Mouse (Mus musculus): ENCODE data around the gene Hmgn2. TPM values are rescaled to one million over a fixed set of nuclear protein-coding genes. Genes with fewer than 3 reads are reported as not detected.
A peak's percentile ranks its signal among the peaks of the same experiment; 100 is the strongest.

Hmgn2 gene
- 1,763 and 2,086 TPM in 2 replicates for polyA plus RNA-seq (2015; fragmentation: Nextera tagmentation; extraction: Ambion mirVana)

DNA sequence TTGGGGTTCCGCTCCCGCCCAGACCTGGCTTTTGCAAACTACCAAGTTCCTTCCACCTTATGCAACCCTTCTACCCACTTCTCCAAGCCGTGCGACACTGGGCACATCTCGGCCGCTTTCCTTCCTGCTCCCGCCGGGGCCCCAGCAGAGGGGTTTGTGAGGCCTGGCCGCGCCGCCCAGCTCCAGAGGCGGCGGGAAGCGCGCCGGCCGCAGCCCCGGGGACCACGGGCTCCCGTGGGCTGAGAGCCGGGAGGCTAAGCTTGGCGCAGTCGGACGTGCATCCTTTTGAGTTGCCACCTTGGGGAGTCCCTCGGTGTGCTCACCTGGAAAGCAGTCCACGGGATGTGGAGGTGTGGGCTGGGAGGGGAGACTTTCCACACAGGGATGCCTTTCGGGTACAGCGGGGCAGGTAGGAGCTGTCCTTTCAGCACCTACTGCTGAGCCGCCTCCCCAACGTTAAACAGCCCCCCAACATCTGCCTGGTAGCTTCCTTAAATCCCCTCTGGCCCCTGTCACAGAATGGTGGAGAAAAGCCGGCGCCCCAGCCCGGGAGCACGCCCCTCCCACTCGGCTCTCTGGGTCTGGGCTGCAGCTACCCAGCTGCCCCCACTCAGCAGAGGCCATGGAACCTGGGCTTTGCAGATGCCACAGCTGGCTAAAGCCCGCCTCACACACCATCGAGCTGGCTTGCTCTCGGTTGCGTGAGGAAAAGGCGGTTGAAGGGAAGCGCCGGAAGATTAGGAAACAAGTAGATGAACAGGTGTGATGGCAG lies at the start of gene Hmgn2:
Gene Hmgn2, minus strand, starts transcription at position 501 of the 772 bp plus-strand sequence.
- Histone ChIP-seq H3K27me3 (replicated peaks) (no peaks in the 10 kb centered on the region), H3K27ac (peak within 1 kb of the TSS; percentile 98), H3K9ac (peak within 1 kb of the TSS; percentile 88), H3K4me3 (replicated peaks) (peak within 1 kb of the TSS; percentile 63), H3K36me3 (peaks cover 28% of the 10 kb centered on the region), H3K4me1 (replicated peaks) (peaks cover 20% of the 10 kb centered on the region), H3K9me3 (no peaks in the 10 kb centered on the region), H3K4me2 (replicated peaks) (peak within 1 kb of the TSS; percentile 97)
- peak; percentile 80 for ATAC-seq
- under 1% methylated on average over 42 of the region's 42 CpGs for WGBS

DNA sequence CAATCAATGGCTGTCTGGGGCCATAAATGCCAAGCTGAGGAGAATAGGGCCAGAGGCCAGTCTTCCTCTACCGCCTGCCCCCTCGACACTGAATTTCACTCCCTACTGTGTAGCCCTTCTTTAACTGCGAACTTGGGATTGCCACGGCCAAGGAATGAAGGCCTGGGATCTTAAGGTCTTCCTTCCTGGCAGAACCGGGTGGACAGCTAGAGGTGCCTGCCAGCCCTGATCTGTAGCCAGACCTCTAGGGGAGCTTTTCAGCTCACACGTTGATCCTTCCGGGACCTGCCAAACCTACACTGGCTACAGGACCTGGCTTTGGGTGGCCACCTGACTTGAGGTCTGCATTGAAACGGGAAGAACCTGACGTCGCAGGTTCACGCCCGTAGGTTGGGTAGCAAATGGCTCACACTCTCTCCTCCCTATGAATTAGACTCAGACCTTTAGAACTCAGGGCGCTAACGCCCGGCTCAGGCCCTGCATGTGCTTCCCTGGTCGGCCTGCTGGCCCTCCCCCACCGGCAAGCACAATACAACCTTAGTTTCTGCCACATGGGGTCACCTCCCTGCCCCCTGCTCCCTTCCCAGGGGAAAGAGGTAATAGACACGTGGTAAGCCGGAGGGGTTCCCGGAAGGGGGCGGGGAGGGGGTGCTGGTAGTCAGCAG lies 48.9 kb upstream of the Hmgn2 start:
- Histone ChIP-seq H3K27ac (no peak overlapping the region), H3K27me3 (replicated peaks) (peaks cover 42% of the 10 kb centered on the region), H3K9ac (no peak overlapping the region), H3K4me3 (replicated peaks) (no peak overlapping the region; the same call in 1 of the 2 replicates), H3K4me2 (replicated peaks) (peak overlapping the region; percentile 49), H3K4me1 (replicated peaks) (peaks cover 21% of the 10 kb centered on the region), H3K36me3 (no peaks in the 10 kb centered on the region), H3K9me3 (no peaks in the 10 kb centered on the region)
- ATAC-seq, result no peak
- WGBS, result 3% methylated on average over 21 of the region's 21 CpGs

DNA sequence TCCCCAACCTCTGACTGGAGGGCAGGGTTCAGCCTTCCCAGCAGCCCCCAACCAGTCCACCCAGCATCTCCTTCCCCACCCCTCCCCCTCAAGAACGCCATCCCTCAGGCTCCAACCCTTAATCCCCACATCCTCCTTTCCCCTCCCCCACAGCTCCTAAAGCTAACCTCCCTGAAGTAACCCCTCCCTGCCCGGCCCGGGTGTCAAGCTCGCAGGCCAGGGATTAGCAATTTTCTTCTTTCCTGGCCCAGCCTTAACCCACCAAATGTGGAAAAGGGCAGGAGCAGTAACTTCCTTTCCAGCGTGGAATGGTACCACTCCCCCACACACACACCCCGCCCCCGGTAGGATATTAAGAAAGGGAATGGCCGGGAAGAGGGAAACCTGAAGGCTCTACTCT lies 48.3 kb upstream of the Hmgn2 start:
- WGBS, result 4% methylated on average over 8 of the region's 8 CpGs

GRCm38 (mm10) chr4:134016208-134016607 lies 47.8 kb upstream of the Hmgn2 start:
- no peak overlapping the region for H3K4me3 ChIP-seq (replicated peaks)
- 12% methylated on average over 7 of the region's 7 CpGs for WGBS
- H3K9me3 ChIP-seq, result no peaks in the 10 kb centered on the region
- peaks cover 27% of the 10 kb centered on the region for H3K4me1 ChIP-seq (replicated peaks)
- peaks cover 42% of the 10 kb centered on the region for H3K27me3 ChIP-seq (replicated peaks)
- no peaks in the 10 kb centered on the region for H3K36me3 ChIP-seq
- H3K27ac ChIP-seq, result no peak overlapping the region
- H3K9ac ChIP-seq, result no peak overlapping the region
- H3K4me2 ChIP-seq (replicated peaks), result no peak overlapping the region
- ATAC-seq, result no peak

More for the DNA sequence above, 48.3 kb upstream of the Hmgn2 start:
- Histone ChIP-seq H3K36me3 (no peaks in the 10 kb centered on the region), H3K27me3 (replicated peaks) (peaks cover 42% of the 10 kb centered on the region), H3K4me3 (replicated peaks) (no peak overlapping the region), H3K9ac (no peak overlapping the region), H3K27ac (no peak overlapping the region), H3K4me2 (replicated peaks) (no peak overlapping the region), H3K9me3 (no peaks in the 10 kb centered on the region), H3K4me1 (replicated peaks) (peaks cover 23% of the 10 kb centered on the region)
- ATAC-seq, result no peak

DNA sequence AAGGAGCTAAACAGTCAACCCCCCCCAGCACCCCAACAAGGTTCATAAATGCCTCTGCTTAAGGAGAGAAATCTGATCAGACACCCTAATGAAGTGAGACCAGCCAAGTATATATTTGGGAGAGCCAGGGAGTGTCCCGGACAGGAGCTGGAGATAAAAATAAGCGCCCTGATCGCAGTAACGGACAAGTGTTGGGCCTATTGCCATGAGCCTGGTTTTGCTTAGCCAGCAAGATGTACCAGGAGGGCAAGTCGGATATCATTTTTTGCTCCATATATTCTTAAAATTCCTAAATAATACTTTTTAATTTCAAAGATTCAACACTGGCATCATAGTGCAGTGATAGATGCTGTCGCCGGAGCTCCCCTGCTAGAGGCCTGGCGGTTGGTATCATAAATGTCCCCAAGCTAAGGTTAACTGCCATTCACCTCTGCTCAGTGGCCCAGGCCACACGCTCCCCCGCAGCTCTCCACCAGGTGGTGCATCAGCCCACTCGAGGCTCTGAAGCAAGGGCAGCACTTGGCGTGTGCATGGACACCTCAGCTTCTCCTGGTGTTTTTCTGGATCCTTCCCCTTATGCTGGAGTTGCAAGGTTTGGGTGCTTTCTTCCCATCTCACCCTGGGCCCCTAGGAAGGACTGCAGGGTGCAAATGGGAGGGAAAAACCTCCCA lies 44.5 kb upstream of the Hmgn2 start:
- ATAC-seq, result no peak
- H3K4me3 ChIP-seq (replicated peaks), result no peak overlapping the region
- no peak overlapping the region for H3K27ac ChIP-seq
- no peak overlapping the region for H3K9ac ChIP-seq
- peaks cover 20% of the 10 kb centered on the region for H3K4me1 ChIP-seq (replicated peaks)
- H3K36me3 ChIP-seq, result no peaks in the 10 kb centered on the region
- WGBS, result 43% methylated on average over 12 of the region's 12 CpGs
- no peak overlapping the region for H3K4me2 ChIP-seq (replicated peaks)
- peaks cover 21% of the 10 kb centered on the region for H3K27me3 ChIP-seq (replicated peaks)
- H3K9me3 ChIP-seq, result no peaks in the 10 kb centered on the region

GRCm38 (mm10) chr4:134011450-134012414 lies 43.3 kb upstream of the Hmgn2 start:
- no peaks in the 10 kb centered on the region for H3K9me3 ChIP-seq
- no peak overlapping the region for H3K27ac ChIP-seq
- 15% methylated on average over 16 of the region's 16 CpGs for whole genome bisulfite sequencing
- H3K4me2 ChIP-seq (replicated peaks), result no peak overlapping the region
- H3K27me3 ChIP-seq (replicated peaks), result peaks cover 8% of the 10 kb centered on the region
- no peak overlapping the region for H3K9ac ChIP-seq
- H3K4me3 ChIP-seq (replicated peaks), result no peak overlapping the region
- H3K36me3 ChIP-seq, result no peaks in the 10 kb centered on the region
- ATAC-seq, result no peak
- H3K4me1 ChIP-seq (replicated peaks), result peaks cover 13% of the 10 kb centered on the region; the same call in 1 of the 2 replicates

- no peaks in the 10 kb centered on the region for H3K27me3 ChIP-seq (replicated peaks)
- 0 out of 2 replicates have a peak, but pooled peaks cover 11% of the 10 kb centered on the region for H3K4me1 ChIP-seq (replicated peaks)
- no peaks in the 10 kb centered on the region for H3K36me3 ChIP-seq
- no peak for ATAC-seq
- no peak overlapping the region for H3K27ac ChIP-seq
- 51% methylated on average over 6 of the region's 6 CpGs for WGBS
- no peaks in the 10 kb centered on the region for H3K9me3 ChIP-seq
- H3K9ac ChIP-seq, result no peak overlapping the region
- no peak overlapping the region for H3K4me2 ChIP-seq (replicated peaks)
- H3K4me3 ChIP-seq (replicated peaks), result no peak overlapping the region
Observed at GRCm38 (mm10) chr4:134009709-134010108, 41.3 kb upstream of the Hmgn2 start.

DNA sequence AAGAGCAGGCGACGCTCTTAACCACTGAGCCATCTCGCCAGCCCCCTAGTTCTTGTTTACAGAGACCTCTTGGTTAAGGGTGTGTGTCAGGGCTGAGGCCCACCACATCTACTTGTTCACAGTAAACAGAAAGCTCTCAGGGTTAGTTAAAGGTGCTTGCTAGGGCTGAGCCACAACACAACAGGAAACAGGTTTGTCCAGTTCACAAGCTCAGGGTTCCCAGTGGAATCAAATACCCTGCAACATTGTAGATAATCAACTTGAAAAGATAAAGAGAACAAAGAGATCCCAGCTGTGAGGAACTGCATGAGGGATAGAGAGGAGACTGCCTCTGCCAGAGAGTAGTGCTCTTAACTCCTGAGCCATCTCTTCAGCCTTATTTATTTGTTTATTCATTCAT lies 38.4 kb upstream of the Hmgn2 start:
- Histone ChIP-seq H3K4me2 (replicated peaks) (no peak overlapping the region), H3K27ac (no peak overlapping the region), H3K27me3 (replicated peaks) (no peaks in the 10 kb centered on the region), H3K4me1 (replicated peaks) (0 out of 2 replicates have a peak, but pooled peaks cover 11% of the 10 kb centered on the region), H3K4me3 (replicated peaks) (no peak overlapping the region), H3K9ac (no peak overlapping the region), H3K36me3 (no peaks in the 10 kb centered on the region), H3K9me3 (no peaks in the 10 kb centered on the region)
- WGBS, result 74% methylated on average over 3 of the region's 3 CpGs
- peak; percentile 65 for ATAC-seq

- WGBS, result 82% methylated on average over 12 of the region's 12 CpGs
- no peaks in the 10 kb centered on the region for H3K36me3 ChIP-seq
- H3K27me3 ChIP-seq (replicated peaks), result no peaks in the 10 kb centered on the region
- no peak overlapping the region for H3K9ac ChIP-seq
- no peak overlapping the region for H3K27ac ChIP-seq
- H3K4me1 ChIP-seq (replicated peaks), result 0 out of 2 replicates have a peak, but pooled peaks cover 9% of the 10 kb centered on the region
- H3K9me3 ChIP-seq, result no peaks in the 10 kb centered on the region
- no peak for ATAC-seq
- H3K4me2 ChIP-seq (replicated peaks), result no peak overlapping the region
- H3K4me3 ChIP-seq (replicated peaks), result no peak overlapping the region
Observed at GRCm38 (mm10) chr4:134005581-134006358, 37.3 kb upstream of the Hmgn2 start.

- no peak overlapping the region for H3K27ac ChIP-seq
- H3K4me3 ChIP-seq (replicated peaks), result no peak overlapping the region
- H3K27me3 ChIP-seq (replicated peaks), result no peaks in the 10 kb centered on the region
- H3K9me3 ChIP-seq, result no peaks in the 10 kb centered on the region
- H3K36me3 ChIP-seq, result no peaks in the 10 kb centered on the region
- 75% methylated on average over 5 of the region's 5 CpGs for WGBS
- no peak for ATAC-seq
- H3K4me2 ChIP-seq (replicated peaks), result no peak overlapping the region
- no peak overlapping the region for H3K9ac ChIP-seq
- peaks cover 12% of the 10 kb centered on the region; the same call in 1 of the 2 replicates for H3K4me1 ChIP-seq (replicated peaks)
Observed at GRCm38 (mm10) chr4:134002903-134003302, 34.5 kb upstream of the Hmgn2 start.

- Histone ChIP-seq H3K36me3 (no peaks in the 10 kb centered on the region), H3K27ac (no peak overlapping the region), H3K9me3 (no peaks in the 10 kb centered on the region), H3K27me3 (replicated peaks) (no peaks in the 10 kb centered on the region), H3K4me3 (replicated peaks) (no peak overlapping the region), H3K4me1 (replicated peaks) (peaks cover 8% of the 10 kb centered on the region; the same call in 1 of the 2 replicates), H3K4me2 (replicated peaks) (no peak overlapping the region), H3K9ac (no peak overlapping the region)
- ATAC-seq, result no peak
- 63% methylated on average over 4 of the region's 4 CpGs for WGBS
Observed at GRCm38 (mm10) chr4:134002246-134002645, 33.8 kb upstream of the Hmgn2 start.
